Mouse (Mus musculus): ENCODE results near the gene Gm9639. TPM values are rescaled to one million over a fixed set of nuclear protein-coding genes. Genes with fewer than 3 reads are reported as not detected.
"Not testable (repeated sequence)": the region's sequence is repeated elsewhere in the genome, so short reads cannot be mapped to it uniquely, and the experiment has no call there.

The Gm9639 gene
- polyA plus RNA-seq, 1 experiment from 2014 or later, result not detected

DNA sequence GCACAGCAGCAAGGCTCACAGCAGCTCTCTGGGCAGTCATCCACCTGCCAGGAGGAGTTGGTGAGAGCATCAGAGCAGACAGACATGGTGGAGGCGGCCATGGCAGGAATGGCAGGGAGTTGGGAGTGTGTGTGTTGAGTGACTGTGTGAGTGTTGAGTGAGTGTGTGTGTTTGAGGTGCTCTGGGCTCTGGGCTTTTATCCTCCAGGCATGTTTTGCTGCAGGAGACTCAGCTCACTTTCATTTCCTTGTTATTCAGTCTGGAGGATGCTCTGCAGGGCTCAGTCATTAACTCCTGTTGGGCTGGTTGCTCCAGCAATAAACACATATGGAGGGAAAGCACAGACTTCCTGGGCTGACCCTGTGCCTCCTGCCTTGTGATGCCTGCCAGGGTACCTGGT is 18.0 kb downstream of the Gm9639 start, which contains the start of gene Gm7138:
TSS of gene Gm7138 (minus strand) at position 101 of the 400 bp plus-strand sequence.
- not testable (repeated sequence) for ATAC-seq (ENCODE audit: low FRiP score, low TSS enrichment); DNase-seq; H3K27me3 ChIP-seq (ENCODE audit: control insufficient read depth, insufficient read depth, low read length); H3K4me2 ChIP-seq (ENCODE audit: low read length); H3K4me3 ChIP-seq (replicated peaks; ENCODE audit: low read depth, low read length); H3K9ac ChIP-seq (replicated peaks; ENCODE audit: low read length); H3K9me3 ChIP-seq (ENCODE audit: control insufficient read depth, low read length); H3K27ac ChIP-seq (replicated peaks; ENCODE audit: low read depth, low read length); H3K36me3 ChIP-seq (ENCODE audit: control insufficient read depth, insufficient read depth, low read length); H3K4me1 ChIP-seq (ENCODE audit: control insufficient read depth, insufficient read depth, low read length)
- 64% methylated on average over 1 of the region's 1 CpGs for WGBS

DNA sequence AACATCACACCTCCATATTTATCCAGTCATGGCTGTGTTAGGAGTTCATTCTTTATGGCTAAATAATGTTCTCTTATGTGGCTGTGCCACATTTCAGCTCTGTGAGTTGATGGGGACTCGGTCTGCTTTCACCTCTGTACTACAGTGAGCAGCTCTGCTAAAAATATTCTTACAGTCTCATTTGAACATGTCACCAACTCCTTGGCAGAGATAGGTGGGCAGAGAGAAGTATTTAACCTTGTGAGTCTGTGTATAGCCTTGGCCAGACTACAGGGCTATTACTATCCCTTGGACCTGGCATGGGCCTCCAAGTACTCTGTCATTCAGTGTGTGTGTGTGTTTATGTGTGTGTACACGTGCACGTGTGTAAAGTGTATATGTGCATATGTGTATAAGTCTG is 22.7 kb downstream of the Gm9639 start:
- not testable (repeated sequence) for H3K27me3 ChIP-seq (ENCODE audit: control insufficient read depth, insufficient read depth, low read length); H3K4me2 ChIP-seq (ENCODE audit: low read length); ATAC-seq (ENCODE audit: low FRiP score, low TSS enrichment); H3K4me1 ChIP-seq (ENCODE audit: control insufficient read depth, insufficient read depth, low read length); H3K9ac ChIP-seq (replicated peaks; ENCODE audit: low read length); DNase-seq; H3K27ac ChIP-seq (replicated peaks; ENCODE audit: low read depth, low read length); H3K4me3 ChIP-seq (replicated peaks; ENCODE audit: low read depth, low read length); H3K9me3 ChIP-seq (ENCODE audit: control insufficient read depth, low read length); H3K36me3 ChIP-seq (ENCODE audit: control insufficient read depth, insufficient read depth, low read length)
- WGBS, result 88% methylated on average over 2 of the region's 3 CpGs

DNA sequence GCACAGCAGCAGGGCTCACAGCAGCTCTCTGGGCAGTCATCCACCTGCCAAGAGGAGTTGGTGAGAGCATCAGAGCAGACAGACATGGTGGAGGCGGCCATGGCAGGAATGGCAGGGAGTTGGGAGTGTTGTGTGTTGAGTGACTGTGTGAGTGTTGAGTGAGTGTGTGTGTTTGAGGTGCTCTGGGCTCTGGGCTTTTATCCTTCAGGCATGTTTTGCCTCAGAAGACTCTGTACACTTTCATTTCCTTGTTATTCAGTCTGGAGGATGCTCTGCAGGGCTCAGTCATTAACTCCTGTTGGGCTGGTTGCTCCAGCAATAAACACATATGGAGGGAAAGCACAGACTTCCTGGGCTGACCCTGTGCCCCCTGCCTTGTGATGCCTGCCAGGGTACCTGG is 23.7 kb downstream of the Gm9639 start, which contains the start of gene Gm3238:
TSS of gene Gm3238 (minus strand) at position 101 of the 400 bp plus-strand sequence.
- H3K4me1 ChIP-seq (ENCODE audit: control insufficient read depth, insufficient read depth, low read length); H3K36me3 ChIP-seq (ENCODE audit: control insufficient read depth, insufficient read depth, low read length); H3K4me2 ChIP-seq (ENCODE audit: low read length); H3K9me3 ChIP-seq (ENCODE audit: control insufficient read depth, low read length); H3K4me3 ChIP-seq (replicated peaks; ENCODE audit: low read depth, low read length); DNase-seq; H3K27me3 ChIP-seq (ENCODE audit: control insufficient read depth, insufficient read depth, low read length); ATAC-seq (ENCODE audit: low FRiP score, low TSS enrichment); H3K9ac ChIP-seq (replicated peaks; ENCODE audit: low read length); H3K27ac ChIP-seq (replicated peaks; ENCODE audit: low read depth, low read length): not testable (repeated sequence)
- WGBS, result 79% methylated on average over 1 of the region's 1 CpGs

DNA sequence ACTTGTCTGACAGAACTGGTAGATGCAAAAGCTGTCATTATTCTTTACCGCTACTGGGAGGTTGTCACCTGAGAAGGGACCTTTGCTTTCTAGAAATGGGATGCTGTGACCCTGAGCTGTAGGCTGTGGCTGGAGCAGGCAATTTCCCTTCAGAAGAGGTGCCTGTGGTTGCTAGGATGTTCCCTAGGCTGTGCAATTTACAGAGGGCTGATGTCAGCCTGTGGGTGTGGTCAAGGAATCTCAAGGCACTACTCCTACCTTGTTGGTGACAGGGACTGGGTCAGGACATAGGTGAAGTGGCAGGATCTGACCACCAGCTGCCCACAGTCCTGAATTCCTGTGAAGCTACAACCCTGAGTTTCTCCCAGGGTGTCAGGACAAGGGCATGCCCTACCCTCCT is 25.1 kb downstream of the Gm9639 start:
- no peak overlapping the region for H3K9ac ChIP-seq (replicated peaks; ENCODE audit: low read length)
- ATAC-seq (ENCODE audit: low FRiP score, low TSS enrichment), result no peak
- H3K4me2 ChIP-seq (ENCODE audit: low read length), result no peak overlapping the region
- no peaks in the 10 kb centered on the region for H3K9me3 ChIP-seq (ENCODE audit: control insufficient read depth, low read length)
- no peaks in the 10 kb centered on the region for H3K4me1 ChIP-seq (ENCODE audit: control insufficient read depth, insufficient read depth, low read length)
- WGBS, result 81% methylated on average over 1 of the region's 1 CpGs
- no peaks in the 10 kb centered on the region for H3K27me3 ChIP-seq (ENCODE audit: control insufficient read depth, insufficient read depth, low read length)
- no peak overlapping the region for H3K4me3 ChIP-seq (replicated peaks; ENCODE audit: low read depth, low read length)
- H3K36me3 ChIP-seq (ENCODE audit: control insufficient read depth, insufficient read depth, low read length), result no peaks in the 10 kb centered on the region
- H3K27ac ChIP-seq (replicated peaks; ENCODE audit: low read depth, low read length), result no peak overlapping the region
- no peak for DNase-seq

DNA sequence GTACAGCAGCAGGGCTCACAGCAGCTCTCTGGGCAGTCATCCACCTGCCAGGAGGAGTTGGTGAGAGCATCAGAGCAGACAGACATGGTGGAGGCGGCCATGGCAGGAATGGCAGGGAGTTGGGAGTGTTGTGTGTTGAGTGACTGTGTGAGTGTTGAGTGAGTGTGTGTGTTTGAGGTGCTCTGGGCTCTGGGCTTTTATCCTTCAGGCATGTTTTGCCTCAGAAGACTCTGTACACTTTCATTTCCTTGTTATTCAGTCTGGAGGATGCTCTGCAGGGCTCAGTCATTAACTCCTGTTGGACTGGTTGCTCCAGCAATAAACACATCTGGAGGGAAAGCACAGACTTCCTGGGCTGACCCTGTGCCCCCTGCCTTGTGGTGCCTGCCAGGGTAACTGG is 35.3 kb downstream of the Gm9639 start, which contains the start of gene Gm3233:
TSS of gene Gm3233 (minus strand) at position 101 of the 400 bp plus-strand sequence.
- H3K27me3 ChIP-seq (ENCODE audit: control insufficient read depth, insufficient read depth, low read length); H3K4me3 ChIP-seq (replicated peaks; ENCODE audit: low read depth, low read length); H3K9me3 ChIP-seq (ENCODE audit: control insufficient read depth, low read length); DNase-seq; H3K36me3 ChIP-seq (ENCODE audit: control insufficient read depth, insufficient read depth, low read length); H3K27ac ChIP-seq (replicated peaks; ENCODE audit: low read depth, low read length); H3K4me1 ChIP-seq (ENCODE audit: control insufficient read depth, insufficient read depth, low read length); H3K4me2 ChIP-seq (ENCODE audit: low read length); ATAC-seq (ENCODE audit: low FRiP score, low TSS enrichment); H3K9ac ChIP-seq (replicated peaks; ENCODE audit: low read length): not testable (repeated sequence)
- WGBS, result no CpG with 5 or more reads among the region's 1 CpGs

DNA sequence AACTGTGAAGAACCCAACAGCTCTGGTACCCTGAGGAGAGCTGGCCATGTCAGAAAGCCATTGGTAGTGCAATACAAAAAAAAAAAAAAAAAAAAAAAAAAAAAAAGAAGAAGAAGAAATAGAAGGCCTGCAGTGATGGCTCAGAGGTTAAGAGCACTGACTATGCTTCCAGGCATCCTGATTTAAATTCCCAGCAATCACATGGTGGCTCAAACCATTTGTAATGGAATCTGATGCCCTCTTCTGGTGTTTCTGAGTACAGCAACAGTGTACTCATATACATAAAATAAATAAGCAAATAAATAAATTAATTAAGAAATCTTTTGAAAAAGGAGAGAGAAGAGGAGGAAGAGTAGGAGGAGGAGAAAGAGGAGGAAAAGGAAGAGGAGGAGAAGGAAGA is 41.4 kb downstream of the Gm9639 start:
- Histone ChIP-seq H3K27me3 (ENCODE audit: control insufficient read depth, insufficient read depth, low read length) (no peaks in the 10 kb centered on the region), H3K27ac (replicated peaks; ENCODE audit: low read depth, low read length) (no peak overlapping the region), H3K4me1 (ENCODE audit: control insufficient read depth, insufficient read depth, low read length) (no peaks in the 10 kb centered on the region), H3K9ac (replicated peaks; ENCODE audit: low read length) (no peak overlapping the region), H3K4me3 (replicated peaks; ENCODE audit: low read depth, low read length) (no peak overlapping the region), H3K4me2 (ENCODE audit: low read length) (no peak overlapping the region), H3K36me3 (ENCODE audit: control insufficient read depth, insufficient read depth, low read length) (no peaks in the 10 kb centered on the region), H3K9me3 (ENCODE audit: control insufficient read depth, low read length) (no peaks in the 10 kb centered on the region)
- ATAC-seq (ENCODE audit: low FRiP score, low TSS enrichment), result no peak
- DNase-seq, result no peak

DNA sequence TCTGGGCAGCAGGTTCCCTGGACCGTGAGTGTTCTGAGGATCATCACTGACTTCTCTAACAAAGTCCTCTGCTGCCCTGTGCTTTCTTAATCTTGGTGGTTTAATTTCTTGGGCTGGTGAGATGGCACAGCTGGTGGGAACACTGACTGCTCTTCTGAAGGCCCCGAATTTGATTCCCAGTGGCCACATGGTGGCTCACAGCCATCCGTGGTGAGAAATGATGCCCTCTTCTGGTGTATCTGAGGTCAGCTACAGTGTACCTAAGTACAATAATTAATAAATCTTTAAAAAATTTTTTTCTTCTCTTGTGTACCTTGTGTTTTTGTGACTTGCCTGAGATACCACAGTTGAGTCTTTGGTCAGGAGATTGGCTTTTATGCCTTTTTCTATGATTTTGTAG is 42.6 kb downstream of the Gm9639 start:
- not testable (repeated sequence) for H3K4me1 ChIP-seq (ENCODE audit: control insufficient read depth, insufficient read depth, low read length); DNase-seq; H3K27me3 ChIP-seq (ENCODE audit: control insufficient read depth, insufficient read depth, low read length); H3K9me3 ChIP-seq (ENCODE audit: control insufficient read depth, low read length); H3K9ac ChIP-seq (replicated peaks; ENCODE audit: low read length); ATAC-seq (ENCODE audit: low FRiP score, low TSS enrichment); H3K4me3 ChIP-seq (replicated peaks; ENCODE audit: low read depth, low read length); H3K36me3 ChIP-seq (ENCODE audit: control insufficient read depth, insufficient read depth, low read length); H3K27ac ChIP-seq (replicated peaks; ENCODE audit: low read depth, low read length); H3K4me2 ChIP-seq (ENCODE audit: low read length)
- 62% methylated on average over 3 of the region's 3 CpGs for WGBS

DNA sequence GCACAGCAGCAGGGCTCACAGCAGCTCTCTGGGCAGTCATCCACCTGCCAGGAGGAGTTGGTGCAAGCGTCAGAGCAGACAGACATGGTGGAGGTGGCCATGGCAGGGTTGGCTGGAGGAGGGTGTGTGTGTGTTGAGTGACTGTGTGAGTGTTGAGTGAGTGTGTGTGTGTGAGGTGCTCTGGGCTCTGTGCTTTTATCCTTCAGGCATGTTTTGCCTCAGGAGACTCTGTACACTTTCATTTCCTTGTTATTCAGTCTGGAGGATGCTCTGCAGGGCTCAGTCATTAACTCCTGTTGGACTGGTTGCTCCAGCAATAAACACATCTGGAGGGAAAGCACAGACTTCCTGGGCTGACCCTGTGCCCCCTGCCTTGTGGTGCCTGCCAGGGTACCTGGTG is 43.6 kb downstream of the Gm9639 start, which contains the start of gene Gm9736:
TSS of gene Gm9736 (minus strand) at position 101 of the 400 bp plus-strand sequence.
- H3K4me2 ChIP-seq (ENCODE audit: low read length); H3K9ac ChIP-seq (replicated peaks; ENCODE audit: low read length); H3K27ac ChIP-seq (replicated peaks; ENCODE audit: low read depth, low read length); H3K4me3 ChIP-seq (replicated peaks; ENCODE audit: low read depth, low read length); H3K27me3 ChIP-seq (ENCODE audit: control insufficient read depth, insufficient read depth, low read length); H3K9me3 ChIP-seq (ENCODE audit: control insufficient read depth, low read length); H3K4me1 ChIP-seq (ENCODE audit: control insufficient read depth, insufficient read depth, low read length); H3K36me3 ChIP-seq (ENCODE audit: control insufficient read depth, insufficient read depth, low read length); DNase-seq; ATAC-seq (ENCODE audit: low FRiP score, low TSS enrichment): not testable (repeated sequence)
- 63% methylated on average over 1 of the region's 1 CpGs for WGBS

DNA sequence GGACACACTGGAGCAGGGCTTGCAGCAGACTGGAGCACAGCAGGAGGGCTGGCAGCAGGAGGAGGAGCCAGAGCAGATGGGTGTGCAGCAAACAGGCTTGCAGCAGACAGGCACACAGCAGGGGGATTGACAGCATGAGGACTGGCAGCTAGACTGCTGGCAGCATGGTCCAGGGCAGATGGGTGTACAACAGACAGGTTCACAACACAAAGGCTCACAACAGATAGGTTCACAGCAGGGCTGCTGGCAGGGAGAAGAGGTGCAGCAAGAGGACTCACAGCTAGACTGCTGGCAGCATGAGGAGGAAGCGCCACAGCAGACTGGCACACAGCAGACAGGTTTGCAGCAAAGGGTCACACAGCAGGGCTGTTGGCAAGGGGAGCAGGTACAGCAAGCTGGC is 44.2 kb downstream of the Gm9639 start:
- not testable (repeated sequence) for H3K27me3 ChIP-seq (ENCODE audit: control insufficient read depth, insufficient read depth, low read length); ATAC-seq (ENCODE audit: low FRiP score, low TSS enrichment); H3K27ac ChIP-seq (replicated peaks; ENCODE audit: low read depth, low read length); H3K9ac ChIP-seq (replicated peaks; ENCODE audit: low read length); H3K9me3 ChIP-seq (ENCODE audit: control insufficient read depth, low read length); H3K36me3 ChIP-seq (ENCODE audit: control insufficient read depth, insufficient read depth, low read length); H3K4me1 ChIP-seq (ENCODE audit: control insufficient read depth, insufficient read depth, low read length); H3K4me3 ChIP-seq (replicated peaks; ENCODE audit: low read depth, low read length); H3K4me2 ChIP-seq (ENCODE audit: low read length); DNase-seq
- WGBS, result 90% methylated on average over 1 of the region's 1 CpGs
